Mouse (Mus musculus): Measurements from ENCODE around the gene Amotl2.

- TF ChIP-seq CTCF (IDR thresholded peaks at IDR 0.05; ENCODE audit: borderline replicate concordance, control insufficient read depth, extremely low read depth, insufficient read depth, low read length, poor library complexity) = no peak
- no peak for TF ChIP-seq POLR2A (IDR thresholded peaks at IDR 0.05; ENCODE audit: control insufficient read depth, extremely low read depth, insufficient read depth, low read length, poor library complexity)
These were observed 31.4 kb downstream of the Amotl2 start for GRCm38 (mm10) chr9:102747902-102748301.
